Mouse (Mus musculus) intestine, postnatal 0 days (tissue): ENCODE results near the gene Anks1. TPM values are rescaled to one million over a fixed set of nuclear protein-coding genes. Genes with fewer than 3 reads are reported as not detected.

Experiments
- ATAC-seq: fragments of 200-750 bp; cut with Nextera tagmentation; 2 replicates; pipeline ENCODE4 v1.8.0; 2017; ENCODE audit warnings: mild to moderate bottlenecking, moderate TSS enrichment, moderate library complexity
- H3K27ac ChIP-seq: fragments of 300-500 bp; sonication (generic); 2 replicates; pipeline ENCODE4 v1.5.1; 2014; ENCODE audit warnings: mild to moderate bottlenecking, low read depth, low read length, moderate library complexity
- H3K27me3 ChIP-seq: fragments of 300-500 bp; sonication (generic); replicated peaks from 2 replicates; pipeline ENCODE4 v1.6.1; 2014; ENCODE audit warnings: low read length, mixed read lengths; ENCODE audit not compliant: control insufficient read depth, insufficient read depth
- H3K36me3 ChIP-seq: fragments of 300-500 bp; sonication (generic); 2 replicates; pipeline ENCODE4 v1.6.1; 2014; ENCODE audit warnings: mild to moderate bottlenecking, moderate library complexity; ENCODE audit not compliant: control insufficient read depth, insufficient read depth
- H3K4me1 ChIP-seq: fragments of 300-500 bp; sonication (generic); replicated peaks from 2 replicates; pipeline ENCODE4 v1.6.1; 2014; ENCODE audit warnings: antibody characterized with exemption, low read length, mixed read lengths; ENCODE audit not compliant: control insufficient read depth, insufficient read depth
- H3K4me2 ChIP-seq: fragments of 300-500 bp; sonication (generic); replicated peaks from 2 replicates; pipeline ENCODE4 v1.6.1; 2014; ENCODE audit warnings: low read depth, mild to moderate bottlenecking, moderate library complexity
- H3K4me3 ChIP-seq: fragments of 300-500 bp; sonication (generic); 2 replicates; pipeline ENCODE4 v1.5.1; 2014; ENCODE audit warnings: low read depth, low read length
- H3K9ac ChIP-seq: fragments of 300-500 bp; sonication (generic); 2 replicates; pipeline ENCODE4 v1.6.1; 2014; ENCODE audit warnings: mild to moderate bottlenecking, low read depth, low read length
- H3K9me3 ChIP-seq: fragments of 300-500 bp; sonication (generic); 2 replicates; pipeline ENCODE4 v1.6.1; 2016; ENCODE audit warnings: mixed run types; ENCODE audit not compliant: control insufficient read depth
- CTCF ChIP-seq: sonication (generic); IDR thresholded peaks from 2 replicates; pipeline ENCODE4 v1.5.1; 2016; ENCODE audit warnings: low read depth, mild to moderate bottlenecking, control low read depth, antibody characterized with exemption, moderate library complexity
- WGBS: fragments of 180-500 bp; shearing (Covaris S2); extraction: QIAGEN DNeasy Blood & Tissue Kit; methylation state at CpG from one replicate; pipeline ENCODE4 v1.1.7; 2014; 5-methylcytosine and 5-hydroxymethylcytosine counted together
- polyA plus RNA-seq: library from polyadenylated mRNA; unstranded; fragments of >200 nt; fragmentation: Nextera tagmentation; extraction: Ambion mirVana; gene quantifications from 2 replicates; pipeline ENCODE4 v1.2.1, GENCODE M21; 2015

The Anks1 gene
- polyA plus RNA-seq, 1 experiment from 2014 or later = 10.0 TPM

DNA sequence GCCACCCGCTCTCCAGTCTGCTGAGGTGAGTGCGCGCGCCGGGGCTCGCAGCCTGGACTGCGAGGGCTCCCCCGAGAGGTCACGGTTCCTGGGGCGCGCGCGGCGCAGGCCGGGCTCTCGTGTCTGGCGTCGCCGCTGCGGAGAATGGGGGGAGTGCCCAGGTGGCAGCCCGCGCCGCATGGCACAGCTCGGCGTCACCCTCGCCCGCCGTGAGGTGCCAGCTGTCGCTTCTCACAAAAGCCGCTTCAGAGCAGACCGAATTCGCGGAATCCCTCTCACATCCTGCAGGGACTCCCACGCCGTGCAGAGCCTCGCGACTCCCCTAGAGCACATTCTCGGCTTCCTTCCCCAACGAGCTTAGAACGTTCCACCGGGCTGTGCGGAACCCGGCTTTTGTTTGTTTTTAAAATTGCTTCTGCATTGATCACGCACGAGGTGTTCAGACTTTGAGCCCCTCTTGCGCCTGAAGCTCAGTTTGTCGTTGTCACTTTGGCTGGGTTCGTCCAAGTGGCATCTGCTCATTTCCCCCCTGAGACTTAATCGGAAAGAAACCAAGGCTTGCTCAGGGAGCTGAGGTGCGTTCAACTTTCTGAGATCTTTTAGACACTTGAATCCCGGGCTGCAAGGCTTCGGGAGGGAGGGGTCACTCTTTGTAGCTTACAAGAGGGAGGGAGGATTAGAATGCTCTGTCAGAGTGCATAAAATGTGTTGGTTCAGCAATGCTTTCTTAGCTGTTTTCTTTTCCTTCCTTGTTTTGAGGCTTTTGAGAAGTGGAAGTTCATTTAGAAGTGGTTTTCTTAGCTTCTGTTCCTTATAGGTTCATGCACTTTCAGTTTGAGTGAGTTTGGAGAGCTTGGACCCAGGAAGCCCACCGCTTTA, 755 bp downstream of the Anks1 start, which contains the start of gene Taf11:
TSS of gene Taf11 (minus strand) at position 223 of the 879 bp plus-strand sequence.
- Histone ChIP-seq H3K9ac (peak within 1 kb of the TSS; percentile 79), H3K27me3 (no peaks in the 10 kb centered on the region), H3K4me1 (no peaks in the 10 kb centered on the region), H3K4me2 (peak within 1 kb of the TSS; percentile 89), H3K36me3 (0 out of 2 replicates have a peak, but pooled peaks cover 4% of the 10 kb centered on the region), H3K4me3 (peak within 1 kb of the TSS; percentile 95), H3K9me3 (no peaks in the 10 kb centered on the region), H3K27ac (peak within 1 kb of the TSS; percentile 92)
- peak; percentile 28 for ATAC-seq
- TF ChIP-seq CTCF = 0 out of 2 replicates have a peak, but pooled peaks have one; percentile 11
- 1% methylated on average over 53 of the region's 53 CpGs for WGBS

DNA sequence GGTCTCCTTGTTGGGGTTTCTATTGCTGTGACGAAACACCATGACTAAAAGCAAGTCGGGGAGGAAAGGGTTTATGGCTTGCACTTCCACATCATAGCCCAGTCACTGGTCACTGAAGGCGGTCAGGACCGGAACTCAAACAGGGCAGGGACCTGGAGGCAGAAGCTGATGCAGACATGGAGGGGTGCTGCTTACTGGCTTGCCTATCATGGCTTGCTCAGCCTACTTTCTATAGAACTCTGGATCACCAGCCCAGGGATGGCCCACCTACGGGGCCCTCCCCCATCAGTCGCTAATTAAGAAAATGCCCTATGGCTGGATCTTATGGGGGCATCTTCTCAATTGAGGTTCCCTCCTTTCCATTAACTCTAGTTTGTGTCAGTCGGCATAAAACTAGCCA, 2.3 kb downstream of the Anks1 start:
- Histone ChIP-seq H3K27ac (no peak overlapping the region), H3K9ac (no peak overlapping the region), H3K27me3 (no peaks in the 10 kb centered on the region), H3K4me2 (peak overlapping the region; percentile 89; the same call in 1 of the 2 replicates), H3K4me3 (no peak overlapping the region), H3K4me1 (0 out of 2 replicates have a peak, but pooled peaks cover 4% of the 10 kb centered on the region), H3K36me3 (no peaks in the 10 kb centered on the region), H3K9me3 (no peaks in the 10 kb centered on the region)
- WGBS = 82% methylated on average over 7 of the region's 7 CpGs
- ATAC-seq = no peak
- TF ChIP-seq CTCF = no peak

DNA sequence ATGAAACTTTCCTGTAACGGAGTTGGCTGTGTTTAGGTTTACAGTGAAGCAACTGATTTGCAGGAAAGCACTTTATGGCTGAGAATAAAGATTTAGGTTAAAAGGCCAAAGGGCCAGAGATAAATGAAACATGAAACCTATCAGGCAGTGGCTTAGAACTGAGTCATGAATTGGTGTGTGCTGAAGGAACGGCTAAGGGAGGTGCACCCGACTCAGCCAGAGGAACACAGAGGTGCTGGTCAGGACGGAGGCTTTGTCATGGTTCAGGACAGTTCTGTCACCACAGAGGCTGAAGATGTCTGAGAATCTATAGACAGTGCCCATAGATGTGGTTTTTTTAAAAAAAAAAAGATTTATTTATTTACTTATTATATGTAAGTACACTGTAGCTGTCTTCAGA, 5.6 kb downstream of the Anks1 start:
- Histone ChIP-seq H3K36me3 (no peaks in the 10 kb centered on the region), H3K4me1 (0 out of 2 replicates have a peak, but pooled peaks cover 4% of the 10 kb centered on the region), H3K9me3 (no peaks in the 10 kb centered on the region), H3K27me3 (no peaks in the 10 kb centered on the region), H3K4me2 (peak overlapping the region; percentile 38; the same call in 1 of the 2 replicates), H3K4me3 (no peak overlapping the region), H3K9ac (no peak overlapping the region), H3K27ac (no peak overlapping the region)
- peak; percentile 66 for ATAC-seq
- WGBS = 40% methylated on average over 4 of the region's 4 CpGs
- no peak for TF ChIP-seq CTCF

DNA sequence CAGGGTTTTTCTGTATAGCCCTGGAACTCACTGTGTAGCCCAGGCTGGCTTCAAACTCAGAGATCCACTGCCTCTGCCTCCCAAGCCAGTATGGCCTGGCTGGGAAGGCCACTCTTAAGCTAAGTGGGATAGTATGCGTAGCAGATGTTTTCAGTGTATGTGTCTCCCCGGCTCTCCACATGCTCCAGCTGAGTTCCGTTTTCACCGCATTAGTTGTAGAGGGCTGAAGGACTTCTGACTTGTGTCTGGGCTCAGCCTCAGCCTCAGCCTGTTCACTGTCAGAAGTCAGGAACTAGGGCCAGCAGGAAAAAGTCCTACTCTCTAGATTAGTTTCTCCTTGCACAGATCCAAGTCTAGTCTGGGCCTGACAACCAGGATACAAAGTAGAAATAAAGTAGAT, 7.3 kb downstream of the Anks1 start:
- no peak for ATAC-seq
- no peak overlapping the region for H3K27ac ChIP-seq
- no peak for TF ChIP-seq CTCF
- 0 out of 2 replicates have a peak, but pooled peaks cover 4% of the 10 kb centered on the region for H3K4me1 ChIP-seq
- H3K36me3 ChIP-seq = no peaks in the 10 kb centered on the region
- no peaks in the 10 kb centered on the region for H3K27me3 ChIP-seq
- 66% methylated on average over 4 of the region's 4 CpGs for WGBS
- no peak overlapping the region for H3K9ac ChIP-seq
- H3K4me3 ChIP-seq = no peak overlapping the region
- no peak overlapping the region for H3K4me2 ChIP-seq
- no peaks in the 10 kb centered on the region for H3K9me3 ChIP-seq

DNA sequence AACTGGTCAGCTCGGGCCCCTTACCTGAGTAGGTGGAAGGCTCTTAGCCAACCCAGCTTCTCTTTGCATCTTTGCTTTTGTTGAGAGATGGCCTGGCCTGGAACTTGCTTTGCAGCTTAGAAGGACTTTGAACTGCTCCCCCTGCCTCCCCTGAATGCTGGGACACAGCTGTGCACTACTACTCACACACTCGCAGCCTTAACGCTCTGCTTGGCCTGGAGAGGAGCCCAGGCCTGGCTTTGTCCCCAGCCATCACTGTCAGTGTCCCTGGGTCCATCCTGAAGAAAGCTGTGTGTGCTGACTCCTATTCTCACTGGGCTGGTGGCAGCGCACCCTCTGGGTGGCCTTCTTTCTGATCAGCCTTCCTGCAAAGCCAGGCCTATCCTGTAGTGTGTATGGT, 11.6 kb downstream of the Anks1 start:
- Histone ChIP-seq H3K4me3 (no peak overlapping the region), H3K9ac (no peak overlapping the region), H3K36me3 (no peaks in the 10 kb centered on the region), H3K4me1 (peaks cover 5% of the 10 kb centered on the region; the same call in 1 of the 2 replicates), H3K27me3 (no peaks in the 10 kb centered on the region), H3K27ac (0 out of 2 replicates have a peak overlapping the region, but pooled peaks have one; percentile 10), H3K4me2 (no peak overlapping the region), H3K9me3 (no peaks in the 10 kb centered on the region)
- WGBS = 55% methylated on average over 4 of the region's 4 CpGs
- ATAC-seq = no peak
- TF ChIP-seq CTCF = no peak

DNA sequence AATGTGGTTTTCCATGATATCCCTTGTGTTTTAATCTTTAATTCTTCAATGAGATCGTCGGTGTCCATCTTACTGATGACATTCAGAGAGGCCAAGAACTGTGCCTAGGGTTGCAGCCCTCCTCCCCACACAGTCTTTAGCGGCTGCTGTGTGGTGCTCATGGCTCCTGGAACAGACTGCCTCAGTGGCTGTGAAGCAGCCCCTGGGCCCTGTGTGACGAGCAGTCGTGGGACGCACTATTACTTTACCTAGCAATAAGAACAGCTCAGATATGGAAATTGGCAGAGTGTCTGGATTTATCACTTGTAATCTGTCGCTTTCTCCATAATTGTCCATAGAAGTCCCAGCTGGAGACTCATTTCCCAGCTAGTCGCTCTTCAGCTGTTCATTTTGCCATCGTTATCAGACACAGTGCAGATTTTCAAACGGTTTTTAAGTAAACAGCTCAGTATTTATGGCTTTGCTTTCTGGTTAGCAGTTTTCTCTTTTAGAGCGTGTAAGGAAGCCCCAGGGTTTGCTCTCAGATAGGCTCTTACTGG, 13.1 kb downstream of the Anks1 start:
- no peak overlapping the region for H3K9ac ChIP-seq
- no peak overlapping the region for H3K27ac ChIP-seq
- TF ChIP-seq CTCF = no peak
- H3K27me3 ChIP-seq = no peaks in the 10 kb centered on the region
- H3K36me3 ChIP-seq = no peaks in the 10 kb centered on the region
- H3K4me3 ChIP-seq = no peak overlapping the region
- no peak overlapping the region for H3K4me2 ChIP-seq
- peaks cover 3% of the 10 kb centered on the region; the same call in 1 of the 2 replicates for H3K4me1 ChIP-seq
- WGBS = 48% methylated on average over 11 of the region's 11 CpGs
- no peaks in the 10 kb centered on the region for H3K9me3 ChIP-seq
- no peak for ATAC-seq
